Mouse (Mus musculus) thymus, postnatal 14 days (tissue): ENCODE results near the gene Sdk1.
"Not testable (repeated sequence)": the region's sequence is repeated elsewhere in the genome, so short reads cannot be mapped to it uniquely, and the experiment has no call there.

Source experiments
- DNase-seq: peaks from one replicate; pipeline ENCODE4 v3.0.0; 2021

Sdk1 gene

GRCm38 (mm10) chr5:141468821-141469220 lies 227.5 kb downstream of the Sdk1 start:
- no peak for DNase-seq

GRCm38 (mm10) chr5:141505281-141505680 lies 264.0 kb downstream of the Sdk1 start:
- no peak for DNase-seq

GRCm38 (mm10) chr5:141506344-141506743 lies 265.1 kb downstream of the Sdk1 start:
- DNase-seq: no peak

- DNase-seq: no peak
Measured at GRCm38 (mm10) chr5:141524801-141525715, 283.8 kb downstream of the Sdk1 start.

GRCm38 (mm10) chr5:141540193-141540592 lies 298.9 kb downstream of the Sdk1 start:
- no peak for DNase-seq

- DNase-seq: no peak
Measured at GRCm38 (mm10) chr5:141542890-141543666, 301.8 kb downstream of the Sdk1 start.

- DNase-seq: no peak
Measured at GRCm38 (mm10) chr5:141553444-141553843, 312.2 kb downstream of the Sdk1 start.

GRCm38 (mm10) chr5:141558731-141559130 lies 317.4 kb downstream of the Sdk1 start:
- DNase-seq: no peak

GRCm38 (mm10) chr5:141560325-141560724 lies 319.0 kb downstream of the Sdk1 start:
- DNase-seq: no peak

- no peak for DNase-seq
Measured at GRCm38 (mm10) chr5:141561989-141562560, 320.8 kb downstream of the Sdk1 start.

GRCm38 (mm10) chr5:141564197-141564596 lies 322.9 kb downstream of the Sdk1 start:
- DNase-seq: no peak

GRCm38 (mm10) chr5:141568106-141568505 lies 326.8 kb downstream of the Sdk1 start:
- DNase-seq: no peak

GRCm38 (mm10) chr5:141570442-141570841 lies 329.2 kb downstream of the Sdk1 start:
- DNase-seq: no peak

- DNase-seq: no peak
Measured at GRCm38 (mm10) chr5:141574263-141574662, 333.0 kb downstream of the Sdk1 start.

- no peak for DNase-seq
Measured at GRCm38 (mm10) chr5:141591246-141591645, 350.0 kb downstream of the Sdk1 start.

- no peak for DNase-seq
Measured at GRCm38 (mm10) chr5:141612721-141613120, 371.4 kb downstream of the Sdk1 start.

- DNase-seq: no peak
Measured at GRCm38 (mm10) chr5:141615763-141616162, 374.5 kb downstream of the Sdk1 start.

- no peak for DNase-seq
Measured at GRCm38 (mm10) chr5:141617660-141618059, 376.4 kb downstream of the Sdk1 start.

GRCm38 (mm10) chr5:141625401-141625800 lies 384.1 kb downstream of the Sdk1 start:
- no peak for DNase-seq

GRCm38 (mm10) chr5:141631641-141632040 lies 390.4 kb downstream of the Sdk1 start:
- no peak for DNase-seq

- DNase-seq: no peak
Measured at GRCm38 (mm10) chr5:141633271-141633670, 392.0 kb downstream of the Sdk1 start.

- no peak for DNase-seq
Measured at GRCm38 (mm10) chr5:141636406-141636805, 395.1 kb downstream of the Sdk1 start.

- not testable (repeated sequence) for DNase-seq
Measured at GRCm38 (mm10) chr5:141637054-141637453, 395.8 kb downstream of the Sdk1 start.
